Mouse (Mus musculus): ENCODE results near the gene Matn1.

DNA sequence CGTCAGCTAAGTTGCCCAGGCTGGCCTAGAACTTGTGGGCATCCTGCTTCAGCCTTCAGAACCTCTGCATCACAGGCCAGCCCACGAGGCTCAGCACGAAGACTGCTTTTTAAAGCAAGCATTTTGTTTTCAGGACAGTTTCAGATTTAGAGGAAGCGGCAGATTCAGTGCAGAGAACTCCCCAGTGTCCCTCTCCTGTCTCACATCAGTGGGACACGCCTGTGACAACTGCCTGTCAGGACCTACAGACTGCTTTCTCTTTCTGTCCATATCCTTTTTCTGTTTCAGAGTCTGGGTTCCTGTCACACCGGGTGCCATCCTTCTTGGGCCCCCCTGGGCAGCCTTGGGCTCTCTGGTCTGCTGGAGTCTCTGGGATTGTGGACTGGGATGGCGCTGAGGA is 27.5 kb upstream of the Matn1 start:
- TF ChIP-seq GATA1 (IDR thresholded peaks at IDR 0.05; ENCODE audit: low read length) (no peak), TAL1 (IDR thresholded peaks at IDR 0.05; ENCODE audit: low read length) (no peak)
